In genomic region chr9:98429806-98430205, GRCm38 (mm10) we compare ENCODE assay signal across 9 mouse cellular contexts. TPM values are rescaled to one million over a fixed set of nuclear protein-coding genes. Genes with fewer than 3 reads are reported as not detected.
DNase-seq lines count a peak whose midpoint lies in the region; ATAC-seq and TF ChIP-seq lines count a peak whose summit lies in the region.
"Had no signal": no experiment of that assay in that cellular context is flagged by ENCODE, and none has a peak within 500 bp of the region (broad histone marks: within the 10 kb centered on the region; RNA-seq: fewer than 3 reads in every experiment).

No protein-coding gene starts in this region.

- whole genome bisulfite sequencing in midbrain, postnatal 0 days, result 19% methylated on average over 7 of the region's 7 CpGs
- WGBS in midbrain, embryonic 11.5 days, result 18% methylated on average over 7 of the region's 7 CpGs
- 37% methylated on average over 7 of the region's 7 CpGs for WGBS in heart, embryonic 11.5 days (ENCODE audit: insufficient replicate concordance)
- WGBS in neural tube, embryonic 12.5 days, result 2% methylated on average over 7 of the region's 7 CpGs

- H3K27ac ChIP-seq in midbrain, postnatal 0 days (ENCODE audit: low read depth, low read length), result no peak overlapping the region
- H3K27ac ChIP-seq in midbrain, embryonic 11.5 days (ENCODE audit: low read depth, low read length), result no peak overlapping the region
- H3K27ac ChIP-seq in heart, embryonic 11.5 days (ENCODE audit: low read depth, low read length), result peak overlapping the region; percentile 69
- no peak overlapping the region for H3K27ac ChIP-seq in neural tube, embryonic 12.5 days

- no peak overlapping the region for H3K4me3 ChIP-seq in midbrain, postnatal 0 days (ENCODE audit: low read depth, low read length)
- H3K4me3 ChIP-seq in midbrain, embryonic 11.5 days (ENCODE audit: low read depth, low read length), result no peak overlapping the region
- no peak overlapping the region for H3K4me3 ChIP-seq in heart, embryonic 11.5 days (ENCODE audit: low read depth, low read length)
- no peak overlapping the region for H3K4me3 ChIP-seq in neural tube, embryonic 12.5 days

- H3K4me2 ChIP-seq in midbrain, postnatal 0 days (ENCODE audit: low read depth, low read length, poor library complexity, severe bottlenecking), result no peak overlapping the region
- no peak overlapping the region for H3K4me2 ChIP-seq in midbrain, embryonic 11.5 days
- no peak overlapping the region; the same call in 1 of the 2 replicates for H3K4me2 ChIP-seq in heart, embryonic 11.5 days
- peak overlapping the region; percentile 72 for H3K4me2 ChIP-seq in neural tube, embryonic 12.5 days (replicated peaks)

- H3K4me1 ChIP-seq in midbrain, postnatal 0 days (ENCODE audit: insufficient read depth, low read length), result no peaks in the 10 kb centered on the region
- H3K4me1 ChIP-seq in midbrain, embryonic 11.5 days (ENCODE audit: control insufficient read depth, insufficient read depth, low read length), result peaks cover 12% of the 10 kb centered on the region; the same call in 1 of the 2 replicates
- peaks cover 29% of the 10 kb centered on the region for H3K4me1 ChIP-seq in heart, embryonic 11.5 days (ENCODE audit: control insufficient read depth, insufficient read depth, low read length)
- peaks cover 82% of the 10 kb centered on the region for H3K4me1 ChIP-seq in neural tube, embryonic 12.5 days

- DNase-seq in midbrain, postnatal 0 days (ENCODE audit: low spot score), result peak; percentile 69
- DNase-seq in midbrain, embryonic 11.5 days (ENCODE audit: low spot score, missing footprints), result no peak
- peak; percentile 75 for DNase-seq in kidney, postnatal 10 days
- no peak for DNase-seq in spleen, postnatal 4 days (ENCODE audit: low spot score in 2 of 2)
- no peak for DNase-seq in spleen, postnatal 36 days (ENCODE audit: low spot score in 2 of 2)

- H3K9me3 ChIP-seq in midbrain, postnatal 0 days (ENCODE audit: low read length), result no peaks in the 10 kb centered on the region
- H3K9me3 ChIP-seq in midbrain, embryonic 11.5 days (ENCODE audit: control insufficient read depth, low read length), result no peaks in the 10 kb centered on the region
- H3K9me3 ChIP-seq in heart, embryonic 11.5 days (replicated peaks; ENCODE audit: control insufficient read depth, low read length), result no peaks in the 10 kb centered on the region
- H3K9me3 ChIP-seq in neural tube, embryonic 12.5 days, result no peaks in the 10 kb centered on the region

- no peak for ATAC-seq in midbrain, postnatal 0 days (ENCODE audit: low FRiP score)
- ATAC-seq in midbrain, embryonic 11.5 days (ENCODE audit: low FRiP score), result no peak
- ATAC-seq in heart, embryonic 11.5 days (replicated peaks; ENCODE audit: insufficient number of reproducible peaks, low FRiP score, low TSS enrichment), result 0 out of 2 replicates have a peak, but pooled peaks have one; percentile 55
- ATAC-seq in neural tube, embryonic 12.5 days (ENCODE audit: low FRiP score, low read depth), result peak; percentile 67
- no peak for ATAC-seq in megakaryocyte progenitor cell, adult 5-6 weeks (replicated peaks; ENCODE audit: poor library complexity)

- H3K9ac ChIP-seq in midbrain, postnatal 0 days (replicated peaks; ENCODE audit: low read length, poor library complexity, severe bottlenecking), result no peak overlapping the region
- no peak overlapping the region for H3K9ac ChIP-seq in midbrain, embryonic 11.5 days (ENCODE audit: low read length)
- no peak overlapping the region for H3K9ac ChIP-seq in heart, embryonic 11.5 days (ENCODE audit: low read depth, low read length)
- no peak overlapping the region for H3K9ac ChIP-seq in neural tube, embryonic 12.5 days

- H3K36me3 ChIP-seq in midbrain, postnatal 0 days (ENCODE audit: insufficient read depth, low read length), result no peaks in the 10 kb centered on the region
- no peaks in the 10 kb centered on the region for H3K36me3 ChIP-seq in midbrain, embryonic 11.5 days (ENCODE audit: control insufficient read depth, insufficient read depth, low read length)
- H3K36me3 ChIP-seq in heart, embryonic 11.5 days (ENCODE audit: control insufficient read depth, insufficient read depth, low read length), result no peaks in the 10 kb centered on the region
- H3K36me3 ChIP-seq in neural tube, embryonic 12.5 days, result peaks cover 8% of the 10 kb centered on the region

- TF ChIP-seq CTCF in midbrain, postnatal 0 days (IDR thresholded peaks at IDR 0.05), result no peak

- peaks cover 4% of the 10 kb centered on the region; the same call in 1 of the 2 replicates for H3K27me3 ChIP-seq in midbrain, postnatal 0 days (ENCODE audit: insufficient read depth, low read length)
- H3K27me3 ChIP-seq in midbrain, embryonic 11.5 days (ENCODE audit: control insufficient read depth, insufficient read depth, low read length), result no peaks in the 10 kb centered on the region
- H3K27me3 ChIP-seq in heart, embryonic 11.5 days (ENCODE audit: control insufficient read depth, insufficient read depth, low read length), result no peaks in the 10 kb centered on the region
- no peaks in the 10 kb centered on the region for H3K27me3 ChIP-seq in neural tube, embryonic 12.5 days (replicated peaks)

RNA-seq across cellular contexts. Expression of gene Rbp1, which starts 7.0 kb away (rescaled TPM):
- total RNA-seq in midbrain, postnatal 0 days (2014; rRNA removed), result 10.5 and 11.5 TPM in 2 replicates
- 27.6 and 30.0 TPM in 2 replicates for polyA plus RNA-seq in midbrain, postnatal 0 days (2015; fragmentation: Nextera tagmentation; extraction: Ambion mirVana)
- 26.0 and 27.5 TPM in 2 replicates for polyA plus RNA-seq in midbrain, embryonic 11.5 days (2014; fragmentation: Nextera tagmentation; extraction: Ambion mirVana)
- polyA plus RNA-seq in heart, embryonic 11.5 days (2014; fragmentation: Nextera tagmentation; extraction: Ambion mirVana), result 56.4 and 56.8 TPM in 2 replicates
- 177 and 179 TPM in 2 replicates for polyA plus RNA-seq in neural tube, embryonic 12.5 days (2016; fragmentation: Nextera tagmentation; extraction: Ambion mirVana)
- total RNA-seq in megakaryocyte progenitor cell, adult 5-6 weeks (2015), result 0.95 and 1.8 TPM in 2 replicates
- 0.21 and 0.95 TPM in 2 replicates for total RNA-seq in megakaryocyte progenitor cell, adult 5-6 weeks (2017)

RNA-seq across cellular contexts. Expression of gene Rbp2, which starts 56.1 kb away (rescaled TPM):
- 1.6 TPM in 1 of 2 replicates, not detected in the other for total RNA-seq in midbrain, postnatal 0 days (2014; rRNA removed)
- 0.32 and 0.49 TPM in 2 replicates for polyA plus RNA-seq in midbrain, postnatal 0 days (2015; fragmentation: Nextera tagmentation; extraction: Ambion mirVana)
- 0.48 and 0.69 TPM in 2 replicates for polyA plus RNA-seq in midbrain, embryonic 11.5 days (2014; fragmentation: Nextera tagmentation; extraction: Ambion mirVana)
- polyA plus RNA-seq in heart, embryonic 11.5 days (2014; fragmentation: Nextera tagmentation; extraction: Ambion mirVana), result 0.27 and 1.1 TPM in 2 replicates
- polyA plus RNA-seq in neural tube, embryonic 12.5 days (2016; fragmentation: Nextera tagmentation; extraction: Ambion mirVana), result 2.9 and 3.8 TPM in 2 replicates
- total RNA-seq in megakaryocyte progenitor cell, adult 5-6 weeks (2015), result not detected in 2 replicates
- not detected in 2 replicates for total RNA-seq in megakaryocyte progenitor cell, adult 5-6 weeks (2017)
- polyA plus RNA-seq: spleen, adult 2 months had no signal

Comparison
In these comparisons a context has a peak if more than half of its experiments do, and no peak if none do; other contexts are left out.
1. DNase-seq: peak in midbrain, postnatal 0 days (single experiment) and kidney, postnatal 10 days (single experiment); none in midbrain, embryonic 11.5 days (single experiment), spleen, postnatal 4 days (0 of 2) and spleen, postnatal 36 days (0 of 2).
2. ATAC-seq: peak in heart, embryonic 11.5 days (single experiment) and neural tube, embryonic 12.5 days (single experiment); none in midbrain, postnatal 0 days (single experiment), midbrain, embryonic 11.5 days (single experiment) and megakaryocyte progenitor cell, adult 5-6 weeks (single experiment).